Mouse (Mus musculus) liver, postnatal 0 days (tissue): ENCODE results near the gene Best3.

Experiments
- CTCF ChIP-seq: sonication (generic); IDR thresholded peaks from 2 replicates; pipeline ENCODE4 v1.5.1; 2016; ENCODE audit warnings: antibody characterized with exemption, low read depth
- EP300 ChIP-seq: IDR thresholded peaks from 2 replicates; pipeline ENCODE4 v1.6.1; 2016; ENCODE audit warnings: antibody characterized with exemption, low read depth, mild to moderate bottlenecking

- TF ChIP-seq CTCF (no peak), EP300 (no peak)
Measured at GRCm38 (mm10) chr10:117045175-117046056, 59.3 kb downstream of the Best3 start, which contains the start of gene Lrrc10.
